Mouse (Mus musculus) liver, adult 2 months (tissue): ENCODE measurements around the gene Lrrfip1.

Experiments
- CTCF ChIP-seq: fragments of 200-500 bp; IDR thresholded peaks from 2 replicates; pipeline ENCODE4 v1.5.1; 2011; ENCODE audit warnings: low read depth, low read length, control low read depth
- POLR2A ChIP-seq: fragments of 200-500 bp; IDR thresholded peaks from 2 replicates; pipeline ENCODE4 v1.6.1; 2011; ENCODE audit warnings: low read length, control low read depth; ENCODE audit not compliant: insufficient read depth; ENCODE audit errors: extremely low read depth

DNA sequence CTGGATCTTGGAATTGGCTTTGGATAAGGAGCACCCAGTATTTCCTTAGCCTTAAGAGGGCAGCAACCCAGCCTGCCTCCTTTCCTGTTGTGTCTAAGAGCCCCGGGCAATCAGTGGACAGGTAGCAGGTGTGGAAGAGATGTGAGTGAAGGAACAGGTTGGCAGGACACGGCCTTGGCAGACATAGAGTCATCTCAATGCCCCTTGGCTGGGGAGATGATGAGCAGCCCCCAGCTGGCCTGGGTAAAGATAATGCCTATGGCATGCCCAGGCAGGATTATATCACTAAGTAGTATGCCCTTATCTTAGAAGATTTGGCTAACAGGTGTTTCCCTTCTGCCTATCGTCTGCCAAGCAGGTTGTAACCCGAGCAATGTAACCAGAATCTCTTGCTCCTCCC, 1.4 kb upstream of the Lrrfip1 start:
- TF ChIP-seq CTCF, result no peak
- TF ChIP-seq POLR2A, result no peak
